Mouse (Mus musculus) liver, embryonic 11.5 days (tissue): ENCODE data around the gene Eif2a. TPM values are rescaled to one million over a fixed set of nuclear protein-coding genes. Genes with fewer than 3 reads are reported as not detected.

ENCODE experiments used
- ATAC-seq: fragments of 200-750 bp; cut with Nextera tagmentation; replicated peaks from 2 replicates; pipeline ENCODE4 v1.8.0; 2017; ENCODE audit warnings: moderate number of reproducible peaks, mild to moderate bottlenecking, moderate TSS enrichment, moderate library complexity; ENCODE audit not compliant: low FRiP score
- DNase-seq: peaks from one replicate; pipeline ENCODE4 v3.0.0-alpha.2; 2017; ENCODE audit warnings: low spot score
- H3K27ac ChIP-seq: fragments of 300-500 bp; sonication (generic); 2 replicates; pipeline ENCODE4 v1.5.1; 2014; ENCODE audit warnings: mild to moderate bottlenecking, low read depth, low read length, control low read depth
- H3K27me3 ChIP-seq: fragments of 300-500 bp; sonication (generic); replicated peaks from 2 replicates; pipeline ENCODE4 v1.6.1; 2014; ENCODE audit warnings: low read length, mixed read lengths; ENCODE audit not compliant: control insufficient read depth, insufficient read depth
- H3K36me3 ChIP-seq: fragments of 300-500 bp; sonication (generic); 2 replicates; pipeline ENCODE4 v1.6.1; 2014; ENCODE audit warnings: mild to moderate bottlenecking, low read length, moderate library complexity, mixed read lengths; ENCODE audit not compliant: control insufficient read depth, insufficient read depth
- H3K4me1 ChIP-seq: fragments of 300-500 bp; sonication (generic); replicated peaks from 2 replicates; pipeline ENCODE4 v1.6.1; 2014; ENCODE audit warnings: low read length, mixed read lengths; ENCODE audit not compliant: control insufficient read depth, insufficient read depth
- H3K4me2 ChIP-seq: fragments of 300-500 bp; sonication (generic); 2 replicates; pipeline ENCODE4 v1.6.1; 2014; ENCODE audit warnings: mild to moderate bottlenecking, control low read depth, moderate library complexity
- H3K4me3 ChIP-seq: fragments of 300-500 bp; sonication (generic); 2 replicates; pipeline ENCODE4 v1.5.1; 2014; ENCODE audit warnings: low read depth, low read length, control low read depth
- H3K9ac ChIP-seq: fragments of 300-500 bp; sonication (generic); 2 replicates; pipeline ENCODE4 v1.6.1; 2014; ENCODE audit warnings: low read depth, low read length, control low read depth
- H3K9me3 ChIP-seq: fragments of 300-500 bp; sonication (generic); 2 replicates; pipeline ENCODE4 v1.6.1; 2016; ENCODE audit warnings: low read length, inconsistent platforms, mixed read lengths; ENCODE audit not compliant: control insufficient read depth
- WGBS: fragments of 180-500 bp; shearing (Covaris S2); extraction: QIAGEN DNeasy Blood & Tissue Kit; methylation state at CpG from one replicate; pipeline ENCODE4 v1.1.7; 2014; 5-methylcytosine and 5-hydroxymethylcytosine counted together
- polyA plus RNA-seq: library from polyadenylated mRNA; unstranded; fragments of >200 nt; fragmentation: Nextera tagmentation; extraction: Ambion mirVana; gene quantifications from 2 replicates; pipeline ENCODE4 v1.2.1, GENCODE M21; 2014

Gene Eif2a
- polyA plus RNA-seq, 1 experiment from 2014 or later = 66.1 TPM

DNA sequence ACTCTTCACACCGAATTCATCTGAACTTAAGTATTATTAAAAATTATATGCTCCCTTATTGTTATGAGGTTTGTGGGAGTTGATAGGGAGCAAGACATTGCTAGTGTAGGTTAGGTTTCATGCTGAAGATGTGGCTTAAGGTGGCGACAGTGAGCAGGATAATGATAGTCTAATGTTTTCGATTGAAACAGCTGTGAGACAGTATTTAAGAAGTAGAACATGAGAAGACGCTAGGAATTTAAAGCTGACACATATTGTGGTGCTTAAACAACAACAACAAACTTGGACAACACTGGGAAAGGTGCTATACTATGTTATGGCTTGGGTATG lies 752 bp downstream of the Eif2a start:
- peaks cover 4% of the 10 kb centered on the region; the same call in 1 of the 2 replicates for H3K36me3 ChIP-seq
- H3K9ac ChIP-seq = peak overlapping the region; percentile 93
- WGBS = 3% methylated on average over 4 of the region's 4 CpGs
- H3K4me2 ChIP-seq = peak overlapping the region; percentile 84
- H3K4me1 ChIP-seq = peaks cover 11% of the 10 kb centered on the region; the same call in 1 of the 2 replicates
- peak overlapping the region; percentile 86 for H3K4me3 ChIP-seq
- ATAC-seq = no peak
- no peaks in the 10 kb centered on the region for H3K27me3 ChIP-seq
- DNase-seq = no peak
- H3K27ac ChIP-seq = no peak overlapping the region
- no peaks in the 10 kb centered on the region for H3K9me3 ChIP-seq

GRCm38 (mm10) chr3:58536573-58536972 lies 11.0 kb downstream of the Eif2a start:
- H3K36me3 ChIP-seq = peaks cover 21% of the 10 kb centered on the region
- H3K4me3 ChIP-seq = no peak overlapping the region
- H3K4me2 ChIP-seq = no peak overlapping the region
- no peaks in the 10 kb centered on the region for H3K9me3 ChIP-seq
- H3K4me1 ChIP-seq = no peaks in the 10 kb centered on the region
- no peak for ATAC-seq
- DNase-seq = no peak
- no peak overlapping the region for H3K9ac ChIP-seq
- H3K27me3 ChIP-seq = no peaks in the 10 kb centered on the region
- 89% methylated on average over 3 of the region's 3 CpGs for WGBS
- H3K27ac ChIP-seq = no peak overlapping the region

- no peak for ATAC-seq
- no peak overlapping the region for H3K4me2 ChIP-seq
- H3K36me3 ChIP-seq = peaks cover 29% of the 10 kb centered on the region
- no peak overlapping the region for H3K4me3 ChIP-seq
- no peak for DNase-seq
- no peak overlapping the region for H3K9ac ChIP-seq
- H3K27ac ChIP-seq = no peak overlapping the region
- 81% methylated on average over 1 of the region's 1 CpGs for WGBS
- H3K27me3 ChIP-seq = no peaks in the 10 kb centered on the region
- no peaks in the 10 kb centered on the region for H3K4me1 ChIP-seq
- no peaks in the 10 kb centered on the region for H3K9me3 ChIP-seq
These were observed 26.6 kb downstream of the Eif2a start for GRCm38 (mm10) chr3:58552001-58552811.

DNA sequence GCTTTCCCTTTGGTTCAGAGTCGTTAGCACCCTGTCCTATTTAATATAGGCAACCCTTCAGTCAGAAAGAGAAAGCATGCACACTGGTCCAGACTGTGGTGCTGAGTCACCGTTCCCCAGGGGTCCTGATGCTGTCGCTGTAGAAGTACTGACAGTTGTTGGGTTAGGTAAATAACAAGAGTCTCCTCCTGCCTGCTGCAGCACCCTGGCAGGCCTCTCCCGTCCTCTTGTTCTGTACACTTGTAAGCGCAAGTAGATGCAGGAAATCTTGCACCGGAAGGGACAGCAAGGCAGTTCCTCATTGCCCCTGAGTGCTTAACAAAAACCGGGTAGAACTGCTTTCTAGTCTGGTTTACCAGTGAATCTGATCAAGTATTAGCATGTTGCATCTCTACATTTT lies 31.0 kb downstream of the Eif2a start:
- Histone ChIP-seq H3K9ac (no peak overlapping the region), H3K4me3 (no peak overlapping the region), H3K4me1 (no peaks in the 10 kb centered on the region), H3K36me3 (peaks cover 15% of the 10 kb centered on the region), H3K27me3 (no peaks in the 10 kb centered on the region), H3K9me3 (no peaks in the 10 kb centered on the region), H3K4me2 (no peak overlapping the region), H3K27ac (no peak overlapping the region)
- WGBS = 75% methylated on average over 7 of the region's 7 CpGs
- ATAC-seq (no peak), DNase-seq (no peak)

- H3K9me3 ChIP-seq = no peaks in the 10 kb centered on the region
- DNase-seq = no peak
- H3K36me3 ChIP-seq = peaks cover 3% of the 10 kb centered on the region
- H3K4me2 ChIP-seq = no peak overlapping the region
- H3K4me3 ChIP-seq = no peak overlapping the region
- H3K9ac ChIP-seq = no peak overlapping the region
- no peaks in the 10 kb centered on the region for H3K4me1 ChIP-seq
- H3K27ac ChIP-seq = no peak overlapping the region
- no peaks in the 10 kb centered on the region for H3K27me3 ChIP-seq
- no peak for ATAC-seq
- 37% methylated on average over 2 of the region's 2 CpGs for WGBS
These were observed 34.3 kb downstream of the Eif2a start for GRCm38 (mm10) chr3:58559887-58560286.

GRCm38 (mm10) chr3:58561437-58561836 lies 35.8 kb downstream of the Eif2a start:
- no peak overlapping the region for H3K27ac ChIP-seq
- no peak overlapping the region for H3K4me2 ChIP-seq
- H3K9me3 ChIP-seq = no peaks in the 10 kb centered on the region
- DNase-seq (no peak), ATAC-seq (no peak)
- peaks cover 2% of the 10 kb centered on the region for H3K36me3 ChIP-seq
- no peak overlapping the region for H3K4me3 ChIP-seq
- 55% methylated on average over 2 of the region's 2 CpGs for WGBS
- H3K4me1 ChIP-seq = no peaks in the 10 kb centered on the region
- H3K9ac ChIP-seq = no peak overlapping the region
- no peaks in the 10 kb centered on the region for H3K27me3 ChIP-seq

- WGBS = 85% methylated on average over 3 of the region's 3 CpGs
- ATAC-seq (no peak), DNase-seq (no peak)
These were observed 45.2 kb downstream of the Eif2a start for GRCm38 (mm10) chr3:58570821-58571220.

GRCm38 (mm10) chr3:58576137-58577066 lies 50.8 kb downstream of the Eif2a start, which contains the start of gene Selenot:
TSS of gene Selenot (plus strand) at chr3:58576636.
- peak; percentile 91 for ATAC-seq
- Histone ChIP-seq H3K27me3 (no peaks in the 10 kb centered on the region), H3K9me3 (no peaks in the 10 kb centered on the region), H3K36me3 (peaks cover 13% of the 10 kb centered on the region), H3K9ac (peak within 1 kb of the TSS; percentile 99), H3K27ac (peak within 1 kb of the TSS; percentile 99), H3K4me3 (peak within 1 kb of the TSS; percentile 95), H3K4me1 (peaks cover 5% of the 10 kb centered on the region), H3K4me2 (peak within 1 kb of the TSS; percentile 80)
- DNase-seq = peak; percentile 95
- WGBS = 2% methylated on average over 59 of the region's 59 CpGs

More at GRCm38 (mm10) chr3:58570821-58571220, 45.2 kb downstream of the Eif2a start:
- Histone ChIP-seq H3K4me1 (no peaks in the 10 kb centered on the region), H3K27ac (no peak overlapping the region), H3K27me3 (no peaks in the 10 kb centered on the region), H3K36me3 (no peaks in the 10 kb centered on the region), H3K9me3 (no peaks in the 10 kb centered on the region), H3K4me3 (no peak overlapping the region), H3K9ac (no peak overlapping the region), H3K4me2 (no peak overlapping the region)
